18 mouse cellular contexts compared by ENCODE assay signal in genomic region chr3:103774009-103774408, GRCm38 (mm10). TPM values are rescaled to one million over a fixed set of nuclear protein-coding genes. Genes with fewer than 3 reads are reported as not detected.
DNase-seq lines count a peak whose midpoint lies in the region; ATAC-seq and TF ChIP-seq lines count a peak whose summit lies in the region.
"Had no signal": no experiment of that assay in that cellular context is flagged by ENCODE, and none has a peak within 500 bp of the region (broad histone marks: within the 10 kb centered on the region; RNA-seq: fewer than 3 reads in every experiment).

No protein-coding gene starts in this region.

- no peaks in the 10 kb centered on the region for H3K9me3 ChIP-seq in hindbrain, embryonic 15.5 days
- no peaks in the 10 kb centered on the region for H3K9me3 ChIP-seq in hindbrain, embryonic 10.5 days
- H3K9me3 ChIP-seq: embryonic facial prominence, embryonic 15.5 days; forebrain, embryonic 12.5 days; liver, embryonic 13.5 days had no signal

- WGBS in hindbrain, embryonic 15.5 days = 88% methylated on average over 15 of the region's 15 CpGs
- 93% methylated on average over 15 of the region's 15 CpGs for WGBS in hindbrain, embryonic 10.5 days
- WGBS in spleen, adult 2 months = 13% methylated on average over 15 of the region's 15 CpGs

- peaks cover 12% of the 10 kb centered on the region; the same call in 1 of the 2 replicates for H3K4me1 ChIP-seq in hindbrain, embryonic 15.5 days (replicated peaks)
- no peaks in the 10 kb centered on the region for H3K4me1 ChIP-seq in hindbrain, embryonic 10.5 days (replicated peaks)
- H3K4me1 ChIP-seq in spleen, adult 2 months (ENCODE audit: control insufficient read depth, insufficient read depth, insufficient read length) = peaks cover 39% of the 10 kb centered on the region
- H3K4me1 ChIP-seq: forebrain, embryonic 12.5 days had no signal

- H3K4me2 ChIP-seq in hindbrain, embryonic 15.5 days = no peak overlapping the region
- H3K4me2 ChIP-seq: embryonic facial prominence, embryonic 15.5 days; forebrain, embryonic 12.5 days; liver, embryonic 13.5 days had no signal

- H3K36me3 ChIP-seq in hindbrain, embryonic 15.5 days = peaks cover 16% of the 10 kb centered on the region
- H3K36me3 ChIP-seq in hindbrain, embryonic 10.5 days = peaks cover 57% of the 10 kb centered on the region
- H3K36me3 ChIP-seq in spleen, adult 2 months (ENCODE audit: control insufficient read depth, insufficient read depth, low read length) = peaks cover 8% of the 10 kb centered on the region

- H3K9ac ChIP-seq in hindbrain, embryonic 15.5 days = no peak overlapping the region
- H3K9ac ChIP-seq: embryonic facial prominence, embryonic 15.5 days; forebrain, embryonic 12.5 days; liver, embryonic 13.5 days had no signal

- ATAC-seq in hindbrain, embryonic 15.5 days (ENCODE audit: low FRiP score, low read depth) = 0 out of 2 replicates have a peak, but pooled peaks have one; percentile 42
- no peak for ATAC-seq in cerebellum, adult (ENCODE audit: insufficient number of reproducible peaks, low FRiP score, low TSS enrichment)

- H3K4me3 ChIP-seq in hindbrain, embryonic 15.5 days = no peak overlapping the region
- no peak overlapping the region for H3K4me3 ChIP-seq in hindbrain, embryonic 10.5 days
- peak overlapping the region; percentile 28; the same call in 1 of the 2 replicates for H3K4me3 ChIP-seq in spleen, adult 2 months (ENCODE audit: extremely low read depth, insufficient read depth, insufficient read length)
- H3K4me3 ChIP-seq: embryonic facial prominence, embryonic 15.5 days; forebrain, embryonic 12.5 days; liver, embryonic 13.5 days had no signal

- no peak for TF ChIP-seq CTCF in spleen, adult 2 months (IDR thresholded peaks at IDR 0.05; ENCODE audit: extremely low read depth, insufficient read depth, insufficient read length, insufficient replicate concordance)

- no peak overlapping the region for H3K27ac ChIP-seq in hindbrain, embryonic 15.5 days (replicated peaks)
- no peak overlapping the region for H3K27ac ChIP-seq in hindbrain, embryonic 10.5 days
- peak overlapping the region; percentile 86 for H3K27ac ChIP-seq in spleen, adult 2 months (ENCODE audit: insufficient read depth, low read length)
- H3K27ac ChIP-seq: embryonic facial prominence, embryonic 15.5 days; forebrain, embryonic 12.5 days; liver, embryonic 13.5 days; macrophage had no signal

- H3K27me3 ChIP-seq in hindbrain, embryonic 15.5 days = no peaks in the 10 kb centered on the region
- no peaks in the 10 kb centered on the region for H3K27me3 ChIP-seq in hindbrain, embryonic 10.5 days (ENCODE audit: insufficient read depth, poor library complexity, severe bottlenecking)
- no peaks in the 10 kb centered on the region for H3K27me3 ChIP-seq in spleen, adult 2 months (ENCODE audit: control insufficient read depth, insufficient read depth, low read length)
- H3K27me3 ChIP-seq: embryonic facial prominence, embryonic 15.5 days; forebrain, embryonic 12.5 days; liver, embryonic 13.5 days had no signal

- no peak for DNase-seq in hindbrain, embryonic 10.5 days (ENCODE audit: low spot score)
- no peak for DNase-seq in spleen, adult 2 months (ENCODE audit: low read depth in 1 of 2, low spot score in 2 of 2)
- no peak for DNase-seq in spleen, postnatal 4 days (ENCODE audit: low spot score in 2 of 2)
- DNase-seq in naive thymus-derived CD4-positive, alpha-beta T cell, adult 2 months (ENCODE audit: low read depth) = peak; percentile 65
- peak; percentile 77 for DNase-seq in thymus, postnatal 4 days
- no peak for DNase-seq in adrenal gland, adult (ENCODE audit: inconsistent age in 2 of 2, low spot score in 1 of 2)
- DNase-seq: adrenal gland, adult 8-10 months; cerebellum, postnatal 36 days; kidney, postnatal 10 days; left cerebral cortex, postnatal 4 days; liver, embryonic 13.5 days had no signal

- TF ChIP-seq POLR2A in spleen, adult 2 months (IDR thresholded peaks at IDR 0.05; ENCODE audit: low read depth, low read length) = no peak

RNA-seq across cellular contexts. Expression of gene Hipk1, which starts 17.4 kb away (rescaled TPM):
- 11.5 TPM in 2 replicates for polyA plus RNA-seq in hindbrain, embryonic 15.5 days (2015; fragmentation: Nextera tagmentation; extraction: Ambion mirVana)
- polyA plus RNA-seq in hindbrain, embryonic 10.5 days (2016; fragmentation: Nextera tagmentation; extraction: Ambion mirVana) = 10.4 and 10.7 TPM in 2 replicates
- polyA plus RNA-seq in spleen, adult 2 months (2012; rRNA removed) = 72.4 and 84.4 TPM in 2 replicates

RNA-seq across cellular contexts. Expression of gene Gm10964, which starts 34.8 kb away (rescaled TPM):
- polyA plus RNA-seq in hindbrain, embryonic 15.5 days (2015; fragmentation: Nextera tagmentation; extraction: Ambion mirVana) = not detected in 2 replicates
- polyA plus RNA-seq in hindbrain, embryonic 10.5 days (2016; fragmentation: Nextera tagmentation; extraction: Ambion mirVana) = not detected in 2 replicates
- not detected in 2 replicates for polyA plus RNA-seq in spleen, adult 2 months (2012; rRNA removed)
- polyA plus RNA-seq: embryonic facial prominence, embryonic 15.5 days; forebrain, embryonic 12.5 days; heart, embryonic 14.5 days; liver, embryonic 13.5 days; macrophage; neural tube, embryonic 14.5 days had no signal

RNA-seq across cellular contexts. Expression of gene Dclre1b, which starts 35.2 kb away (rescaled TPM):
- polyA plus RNA-seq in hindbrain, embryonic 15.5 days (2015; fragmentation: Nextera tagmentation; extraction: Ambion mirVana) = 20.8 and 23.8 TPM in 2 replicates
- polyA plus RNA-seq in hindbrain, embryonic 10.5 days (2016; fragmentation: Nextera tagmentation; extraction: Ambion mirVana) = 29.3 and 40.6 TPM in 2 replicates
- 16.2 and 18.8 TPM in 2 replicates for polyA plus RNA-seq in spleen, adult 2 months (2012; rRNA removed)

RNA-seq across cellular contexts. Expression of gene Ap4b1, which starts 35.3 kb away (rescaled TPM):
- 20.5 and 21.8 TPM in 2 replicates for polyA plus RNA-seq in hindbrain, embryonic 15.5 days (2015; fragmentation: Nextera tagmentation; extraction: Ambion mirVana)
- polyA plus RNA-seq in hindbrain, embryonic 10.5 days (2016; fragmentation: Nextera tagmentation; extraction: Ambion mirVana) = 21.7 and 22.1 TPM in 2 replicates
- polyA plus RNA-seq in spleen, adult 2 months (2012; rRNA removed) = 14.5 and 14.7 TPM in 2 replicates

RNA-seq across cellular contexts. Expression of gene Gm43064, which starts 35.4 kb away (rescaled TPM):
- 0.41 and 0.52 TPM in 2 replicates for polyA plus RNA-seq in hindbrain, embryonic 15.5 days (2015; fragmentation: Nextera tagmentation; extraction: Ambion mirVana)
- 0.10 and 0.27 TPM in 2 replicates for polyA plus RNA-seq in hindbrain, embryonic 10.5 days (2016; fragmentation: Nextera tagmentation; extraction: Ambion mirVana)
- 0.40 and 0.66 TPM in 2 replicates for polyA plus RNA-seq in spleen, adult 2 months (2012; rRNA removed)
- polyA plus RNA-seq: forebrain, embryonic 12.5 days; macrophage had no signal

Comparison
In these comparisons a context has a peak if more than half of its experiments do, and no peak if none do; other contexts are left out.
1. DNase-seq: peak in naive thymus-derived CD4-positive, alpha-beta T cell, adult 2 months (single experiment) and thymus, postnatal 4 days (single experiment); none in hindbrain, embryonic 10.5 days (single experiment), spleen, adult 2 months (0 of 2), spleen, postnatal 4 days (0 of 2) and adrenal gland, adult (0 of 2).